Mouse (Mus musculus) liver, embryonic 16.5 days (tissue): ENCODE measurements around the gene Frrs1l. TPM values are rescaled to one million over a fixed set of nuclear protein-coding genes. Genes with fewer than 3 reads are reported as not detected.
A peak's percentile ranks its signal among the peaks of the same experiment; 100 is the strongest.

ENCODE experiments used
- ATAC-seq: fragments of 200-750 bp; cut with Nextera tagmentation; 2 replicates; pipeline ENCODE4 v1.8.0; 2017; ENCODE audit warnings: low read depth, mild to moderate bottlenecking, moderate number of reproducible peaks, moderate library complexity
- H3K27ac ChIP-seq: fragments of 300-500 bp; sonication (generic); 2 replicates; pipeline ENCODE4 v1.5.1; 2014; ENCODE audit warnings: mild to moderate bottlenecking, low read length
- H3K27me3 ChIP-seq: fragments of 300-500 bp; sonication (generic); 2 replicates; pipeline ENCODE4 v1.6.1; 2014; ENCODE audit warnings: low read depth, low read length, mixed read lengths; ENCODE audit not compliant: control insufficient read depth, insufficient read depth
- H3K36me3 ChIP-seq: fragments of 300-500 bp; sonication (generic); 2 replicates; pipeline ENCODE4 v1.6.1; 2014; ENCODE audit warnings: mild to moderate bottlenecking; ENCODE audit not compliant: control insufficient read depth, insufficient read depth
- H3K4me1 ChIP-seq: fragments of 300-500 bp; sonication (generic); 2 replicates; pipeline ENCODE4 v1.6.1; 2014; ENCODE audit warnings: low read depth, low read length, mixed read lengths; ENCODE audit not compliant: control insufficient read depth
- H3K4me2 ChIP-seq: fragments of 300-500 bp; sonication (generic); 2 replicates; pipeline ENCODE4 v1.6.1; 2014; ENCODE audit warnings: low read depth, low read length, mixed read lengths
- H3K4me3 ChIP-seq: fragments of 300-500 bp; sonication (generic); 2 replicates; pipeline ENCODE4 v1.5.1; 2014; ENCODE audit warnings: low read depth, mild to moderate bottlenecking, low read length
- H3K9ac ChIP-seq: fragments of 300-500 bp; sonication (generic); 2 replicates; pipeline ENCODE4 v1.6.1; 2014; ENCODE audit warnings: low read depth, low read length
- H3K9me3 ChIP-seq: fragments of 300-500 bp; sonication (generic); replicated peaks from 2 replicates; pipeline ENCODE4 v1.6.1; 2016; ENCODE audit warnings: low read length; ENCODE audit not compliant: control insufficient read depth
- WGBS: fragments of 180-500 bp; shearing (Covaris S2); extraction: QIAGEN DNeasy Blood & Tissue Kit; methylation state at CpG from one replicate; pipeline ENCODE4 v1.1.7; 2014; ENCODE audit not compliant: insufficient replicate concordance; 5-methylcytosine and 5-hydroxymethylcytosine counted together
- polyA plus RNA-seq: library from polyadenylated mRNA; unstranded; fragments of >200 nt; fragmentation: Nextera tagmentation; extraction: Ambion mirVana; gene quantifications from 2 replicates; pipeline ENCODE4 v1.2.1, GENCODE M21; 2015

Frrs1l gene
- polyA plus RNA-seq, 1 experiment from 2014 or later: 0.04 TPM

DNA sequence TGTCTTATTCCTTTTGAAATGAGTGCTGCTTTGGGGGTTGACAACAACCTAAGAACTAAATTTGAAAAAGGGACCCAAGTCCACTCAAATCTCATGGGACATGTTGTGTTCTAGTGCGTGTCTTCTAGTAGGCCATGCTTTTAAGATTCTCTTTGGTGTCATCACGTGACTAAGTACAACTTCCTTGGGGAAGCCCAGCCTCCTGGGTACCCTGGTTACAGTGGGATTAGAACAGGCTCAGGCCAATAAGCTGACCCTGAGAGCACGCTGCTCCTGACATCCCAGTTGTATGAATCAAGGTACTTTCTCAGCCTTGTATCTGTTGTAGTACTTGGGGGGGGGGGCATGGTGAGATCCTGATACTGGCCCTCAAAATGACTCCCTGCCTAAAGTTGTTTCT, 38.5 kb downstream of the Frrs1l start:
- Histone ChIP-seq H3K36me3 (no peaks in the 10 kb centered on the region), H3K4me2 (no peak overlapping the region), H3K4me3 (no peak overlapping the region), H3K9ac (no peak overlapping the region), H3K27me3 (no peaks in the 10 kb centered on the region), H3K9me3 (no peaks in the 10 kb centered on the region), H3K4me1 (no peaks in the 10 kb centered on the region; the same call in 1 of the 2 replicates), H3K27ac (no peak overlapping the region)
- 61% methylated on average over 3 of the region's 3 CpGs for whole genome bisulfite sequencing
- no peak for ATAC-seq

- H3K4me2 ChIP-seq: no peak overlapping the region
- H3K9me3 ChIP-seq: no peaks in the 10 kb centered on the region
- H3K4me1 ChIP-seq: peaks cover 8% of the 10 kb centered on the region
- no peaks in the 10 kb centered on the region for H3K27me3 ChIP-seq
- H3K4me3 ChIP-seq: no peak overlapping the region
- no peak overlapping the region for H3K27ac ChIP-seq
- H3K9ac ChIP-seq: no peak overlapping the region
- ATAC-seq: no peak
- H3K36me3 ChIP-seq: no peaks in the 10 kb centered on the region
- 29% methylated on average over 6 of the region's 6 CpGs for WGBS
Observed at GRCm38 (mm10) chr4:56949494-56949893, 40.7 kb downstream of the Frrs1l start.

DNA sequence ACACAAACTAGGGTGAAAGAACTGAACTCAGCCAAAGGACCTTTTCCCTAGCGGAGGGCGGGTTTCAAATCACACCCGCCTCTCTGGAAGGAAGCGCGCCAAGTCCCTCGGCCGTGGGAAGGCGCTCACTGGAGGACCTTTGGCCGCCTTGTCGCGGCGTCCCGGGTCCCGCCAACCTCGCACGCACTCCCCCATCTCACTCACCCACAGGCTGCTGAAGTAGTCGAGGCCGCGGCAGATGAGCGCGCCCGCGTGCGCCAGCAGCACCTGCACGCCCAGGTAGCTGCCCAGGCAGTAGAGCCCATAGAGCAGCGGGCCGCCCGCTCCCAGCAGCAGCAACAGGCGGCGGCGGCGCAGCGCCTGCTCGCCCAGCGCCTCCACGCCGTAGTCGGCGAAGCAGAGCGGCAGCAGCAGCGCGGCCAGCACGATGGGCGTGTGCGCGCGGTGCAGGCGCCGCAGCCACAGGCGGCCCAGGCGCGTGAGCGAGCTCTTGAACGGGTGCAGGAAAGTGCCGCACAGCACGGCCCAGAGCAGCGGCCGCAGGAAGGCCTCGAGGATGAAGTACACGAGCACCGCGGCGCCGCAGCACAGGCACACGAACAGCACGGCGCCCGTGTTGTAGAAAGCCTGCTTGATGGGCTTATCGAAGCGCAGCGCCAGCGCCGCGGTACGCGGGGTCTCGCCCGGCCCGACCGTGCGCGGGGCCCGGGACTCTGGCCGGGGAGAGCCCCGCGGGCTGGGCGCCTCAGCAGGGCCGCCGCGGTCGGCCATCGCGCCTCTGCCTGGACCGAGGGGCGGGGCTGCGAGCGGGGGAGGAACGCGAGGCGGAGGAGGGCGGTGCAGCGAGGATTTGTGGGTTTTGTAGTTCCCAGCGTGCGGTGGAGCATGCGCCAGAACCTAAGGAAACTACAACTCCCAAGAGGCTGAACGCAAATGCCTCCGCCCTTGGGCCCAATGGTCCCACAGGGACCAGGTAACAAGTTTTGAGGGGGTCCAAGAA, 43.2 kb downstream of the Frrs1l start, which contains the start of gene Tmem245:
Tmem245 (minus strand) TSS at position 797 of the 1,000 bp plus-strand sequence.
- peak within 1 kb of the TSS; percentile 76 for H3K27ac ChIP-seq
- peak within 1 kb of the TSS; percentile 94 for H3K4me2 ChIP-seq
- H3K4me3 ChIP-seq: peak within 1 kb of the TSS; percentile 80
- no peaks in the 10 kb centered on the region for H3K27me3 ChIP-seq
- H3K9me3 ChIP-seq: no peaks in the 10 kb centered on the region
- peak; percentile 95 for ATAC-seq
- H3K9ac ChIP-seq: peak within 1 kb of the TSS; percentile 82
- under 1% methylated on average over 106 of the region's 107 CpGs for WGBS
- H3K36me3 ChIP-seq: no peaks in the 10 kb centered on the region
- peaks cover 11% of the 10 kb centered on the region for H3K4me1 ChIP-seq

DNA sequence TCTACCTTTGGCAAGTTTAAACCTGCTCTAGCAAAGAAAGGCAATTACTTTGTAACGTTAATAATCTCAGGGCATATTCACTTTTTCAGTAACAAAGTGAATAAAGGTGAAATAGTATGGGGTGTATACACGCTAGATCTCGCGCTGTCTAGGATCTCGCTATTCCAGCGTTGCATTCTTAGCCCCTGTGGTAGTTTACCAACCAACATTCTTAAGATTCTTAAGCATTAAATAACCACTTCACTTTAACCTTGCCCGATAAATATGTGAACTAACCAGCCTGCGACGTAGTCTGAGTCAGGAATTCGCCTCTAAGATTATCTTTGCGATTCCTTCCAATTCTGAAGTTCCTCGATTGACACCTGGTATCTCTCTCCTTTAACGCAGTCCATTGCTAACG, 44.0 kb downstream of the Frrs1l start:
- no peak for ATAC-seq
- peaks cover 11% of the 10 kb centered on the region for H3K4me1 ChIP-seq
- no peak overlapping the region for H3K27ac ChIP-seq
- H3K27me3 ChIP-seq: no peaks in the 10 kb centered on the region
- no peaks in the 10 kb centered on the region for H3K9me3 ChIP-seq
- H3K36me3 ChIP-seq: no peaks in the 10 kb centered on the region
- peak overlapping the region; percentile 80 for H3K4me3 ChIP-seq
- H3K9ac ChIP-seq: peak overlapping the region; percentile 82
- peak overlapping the region; percentile 94 for H3K4me2 ChIP-seq
- 5% methylated on average over 14 of the region's 14 CpGs for WGBS

- 39% methylated on average over 4 of the region's 4 CpGs for WGBS
- peaks cover 14% of the 10 kb centered on the region for H3K4me1 ChIP-seq
- no peak overlapping the region for H3K9ac ChIP-seq
- H3K4me2 ChIP-seq: no peak overlapping the region
- ATAC-seq: no peak
- no peak overlapping the region for H3K27ac ChIP-seq
- H3K27me3 ChIP-seq: no peaks in the 10 kb centered on the region
- H3K36me3 ChIP-seq: no peaks in the 10 kb centered on the region
- no peaks in the 10 kb centered on the region for H3K9me3 ChIP-seq
- H3K4me3 ChIP-seq: no peak overlapping the region
Observed at GRCm38 (mm10) chr4:56944286-56944685, 45.9 kb downstream of the Frrs1l start.

DNA sequence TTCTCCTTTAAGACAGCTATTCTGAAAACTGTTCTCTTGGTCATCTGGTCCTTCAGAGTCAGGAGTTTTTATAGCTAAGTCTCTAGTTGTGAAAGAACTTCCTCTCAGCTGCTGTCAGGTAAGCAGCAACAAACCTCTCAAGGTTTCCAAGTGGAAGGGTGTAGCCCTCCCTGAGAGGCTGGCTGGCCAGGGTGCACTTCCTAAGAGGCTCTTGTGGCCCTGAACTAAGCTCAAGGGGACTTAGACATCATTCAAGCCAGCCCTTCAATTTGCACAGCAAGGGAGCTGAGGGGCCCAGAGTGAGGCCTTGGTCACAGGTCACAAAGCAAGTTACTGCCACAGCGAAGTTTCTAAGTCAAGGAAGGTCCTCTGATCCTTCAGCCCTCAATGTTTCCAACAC, 46.9 kb downstream of the Frrs1l start:
- H3K36me3 ChIP-seq: no peaks in the 10 kb centered on the region
- no peak overlapping the region for H3K4me3 ChIP-seq
- no peak overlapping the region for H3K4me2 ChIP-seq
- 72% methylated on average over 1 of the region's 1 CpGs for WGBS
- no peaks in the 10 kb centered on the region for H3K27me3 ChIP-seq
- H3K9me3 ChIP-seq: no peaks in the 10 kb centered on the region
- H3K27ac ChIP-seq: no peak overlapping the region
- ATAC-seq: no peak
- no peak overlapping the region for H3K9ac ChIP-seq
- peaks cover 14% of the 10 kb centered on the region for H3K4me1 ChIP-seq

- H3K4me1 ChIP-seq: peaks cover 14% of the 10 kb centered on the region
- no peak overlapping the region for H3K27ac ChIP-seq
- H3K4me3 ChIP-seq: no peak overlapping the region
- ATAC-seq: no peak
- no peaks in the 10 kb centered on the region for H3K27me3 ChIP-seq
- H3K36me3 ChIP-seq: no peaks in the 10 kb centered on the region
- H3K9me3 ChIP-seq: no peaks in the 10 kb centered on the region
- 68% methylated on average over 1 of the region's 1 CpGs for WGBS
- no peak overlapping the region for H3K9ac ChIP-seq
- H3K4me2 ChIP-seq: no peak overlapping the region
Observed at GRCm38 (mm10) chr4:56942567-56942966, 47.6 kb downstream of the Frrs1l start.

DNA sequence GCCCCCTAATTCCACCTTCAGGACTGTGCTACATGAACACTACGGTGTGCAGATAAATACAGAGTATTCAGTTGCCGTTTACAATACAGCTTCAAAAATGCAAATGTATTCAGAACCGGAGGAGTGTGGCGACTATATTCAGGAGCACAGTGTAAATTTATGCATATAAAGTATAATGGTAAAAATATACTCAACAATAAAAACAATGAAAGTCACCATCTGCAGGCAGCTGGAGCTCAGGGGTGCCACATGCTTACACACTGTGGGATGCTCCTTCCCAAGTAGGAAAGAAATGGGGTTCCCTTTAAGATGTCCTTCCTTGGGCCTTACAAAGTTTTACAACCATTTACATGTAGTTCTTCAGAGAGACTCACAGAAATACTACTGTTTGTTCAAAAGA, 48.7 kb downstream of the Frrs1l start:
- Histone ChIP-seq H3K27me3 (no peaks in the 10 kb centered on the region), H3K36me3 (no peaks in the 10 kb centered on the region), H3K4me1 (peaks cover 14% of the 10 kb centered on the region), H3K9me3 (no peaks in the 10 kb centered on the region), H3K27ac (no peak overlapping the region), H3K4me2 (no peak overlapping the region), H3K4me3 (no peak overlapping the region), H3K9ac (no peak overlapping the region)
- 74% methylated on average over 4 of the region's 4 CpGs for WGBS
- ATAC-seq: no peak

DNA sequence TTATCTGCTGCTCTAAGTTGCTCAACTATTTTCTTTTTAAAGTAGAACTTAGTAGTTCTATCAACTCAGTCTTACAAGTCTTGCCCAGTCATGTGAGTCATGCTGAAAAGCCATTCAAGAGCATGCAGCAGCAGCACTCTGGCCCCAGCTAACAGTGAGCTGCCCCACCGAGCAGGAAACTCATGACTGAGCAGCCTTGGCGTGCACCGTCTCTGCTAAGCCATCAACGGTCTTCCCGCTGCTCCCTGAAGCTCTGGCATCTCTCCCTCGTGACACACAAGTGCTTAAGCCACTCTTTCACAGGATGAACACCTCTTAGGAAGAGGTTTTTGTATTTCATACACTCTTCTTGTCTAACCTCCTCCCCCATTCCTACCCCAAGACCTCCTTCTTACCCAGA, 53.1 kb downstream of the Frrs1l start:
- Histone ChIP-seq H3K4me1 (peaks cover 3% of the 10 kb centered on the region), H3K27ac (no peak overlapping the region), H3K4me3 (no peak overlapping the region), H3K9me3 (no peaks in the 10 kb centered on the region), H3K4me2 (no peak overlapping the region), H3K9ac (no peak overlapping the region), H3K36me3 (no peaks in the 10 kb centered on the region), H3K27me3 (no peaks in the 10 kb centered on the region)
- WGBS: 56% methylated on average over 6 of the region's 6 CpGs
- no peak for ATAC-seq
